Mouse (Mus musculus) heart, adult 2 months (tissue): ENCODE results near the gene Wfikkn1. TPM values are rescaled to one million over a fixed set of nuclear protein-coding genes. Genes with fewer than 3 reads are reported as not detected.

Source experiments
- DNase-seq, 2 experiments: peaks; one replicate each; pipeline ENCODE4 v3.0.0; 2021
- H3K27ac ChIP-seq: fragments of 200-600 bp; 2 replicates; pipeline ENCODE4 v1.8.1; 2022
- H3K27me3 ChIP-seq: fragments of 200-500 bp; 2 replicates; pipeline ENCODE4 v1.6.1; 2012; ENCODE audit warnings: mild to moderate bottlenecking, low read length, inconsistent platforms, mixed read lengths; ENCODE audit not compliant: control insufficient read depth, insufficient read depth
- H3K36me3 ChIP-seq: fragments of 200-500 bp; 2 replicates; pipeline ENCODE4 v1.6.1; 2012; ENCODE audit warnings: low read length, inconsistent platforms; ENCODE audit not compliant: control insufficient read depth, insufficient read depth
- H3K4me1 ChIP-seq: fragments of 200-500 bp; 2 replicates; pipeline ENCODE4 v1.6.1; 2011; ENCODE audit warnings: low read length; ENCODE audit not compliant: control insufficient read depth, insufficient read depth
- H3K4me3 ChIP-seq: fragments of 200-600 bp; 2 replicates; pipeline ENCODE4 v1.8.1; 2022
- H3K79me2 ChIP-seq: fragments of 200-500 bp; replicated peaks from 2 replicates; pipeline ENCODE4 v1.6.1; 2012; ENCODE audit warnings: mild to moderate bottlenecking, inconsistent platforms, low read length, moderate library complexity, mixed read lengths; ENCODE audit not compliant: control insufficient read depth, insufficient read depth
- H3K9ac ChIP-seq: fragments of 200-500 bp; 2 replicates; pipeline ENCODE4 v1.6.1; 2012; ENCODE audit warnings: low read depth, mild to moderate bottlenecking, control low read depth, inconsistent platforms, low read length, mixed read lengths
- CTCF ChIP-seq: fragments of 200-600 bp; IDR thresholded peaks from 2 replicates; pipeline ENCODE4 v1.8.1; 2022; ENCODE audit warnings: antibody characterized with exemption, mild to moderate bottlenecking, moderate library complexity
- EP300 ChIP-seq: fragments of 200-500 bp; IDR thresholded peaks from 2 replicates; pipeline ENCODE4 v1.6.1; 2011; ENCODE audit warnings: low read depth, low read length, control low read depth; ENCODE audit not compliant: insufficient read depth
- POLR2A ChIP-seq: fragments of 200-500 bp; IDR thresholded peaks from 2 replicates; pipeline ENCODE4 v1.6.1; 2011; ENCODE audit warnings: mild to moderate bottlenecking, low read depth, low read length, control low read depth; ENCODE audit not compliant: insufficient read depth
- WGBS: fragments of 180-500 bp; shearing (Covaris S2); methylation state at CpG from one replicate; pipeline ENCODE4 v1.1.7; 2018; 5-methylcytosine and 5-hydroxymethylcytosine counted together
- intact Hi-C: fragments of 180-260 bp; cut with DNase I; formaldehyde crosslinking; loops from one replicate; pipeline ENCODE4 v1.15.1; 2025
- polyA plus RNA-seq: library from polyadenylated mRNA; depleted of rRNA; stranded (reverse); fragments of >200 nt; gene quantifications from 2 replicates; pipeline ENCODE4 v1.2.3, GENCODE M21; 2012
- total RNA-seq, 2 experiments: library from RNA; stranded (reverse); gene quantifications; 2 replicates each; pipeline ENCODE4 v1.2.3; 2021

Gene Wfikkn1
- total and polyA plus RNA-seq, 3 experiments, result 0.29 to 0.82 (median 0.50) TPM

GRCm38 (mm10) chr17:25893975-25894617 is 13.4 kb upstream of the Wfikkn1 start:
- peak; percentile 71 to 75 for DNase-seq
- Histone ChIP-seq H3K4me1 (peaks cover 1% of the 10 kb centered on the region; the same call in 1 of the 2 replicates), H3K4me3 (no peak overlapping the region), H3K27me3 (no peaks in the 10 kb centered on the region), H3K9ac (no peak overlapping the region), H3K79me2 (no peaks in the 10 kb centered on the region; the same call in 1 of the 2 replicates), H3K27ac (no peak overlapping the region), H3K36me3 (no peaks in the 10 kb centered on the region)
- 27% methylated on average over 2 of the region's 2 CpGs for WGBS
- intact Hi-C loops, result loop anchor here (1.0 to 5.0 kb wide), 5 partner anchors 25 to 198 kb away; partner anchors contain the start of genes Capn15, Decr2, Nhlrc4 and Pigq
- peak; percentile 97 for TF ChIP-seq EP300
- no peak; the same call in 1 of the 2 replicates for TF ChIP-seq CTCF
- no peak for TF ChIP-seq POLR2A

GRCm38 (mm10) chr17:25888837-25889236 is 8.2 kb upstream of the Wfikkn1 start:
- WGBS, result 54% methylated on average over 3 of the region's 3 CpGs
- Histone ChIP-seq H3K4me3 (no peak overlapping the region), H3K79me2 (no peaks in the 10 kb centered on the region; the same call in 1 of the 2 replicates), H3K27me3 (no peaks in the 10 kb centered on the region), H3K9ac (no peak overlapping the region), H3K36me3 (no peaks in the 10 kb centered on the region), H3K4me1 (no peaks in the 10 kb centered on the region), H3K27ac (no peak overlapping the region)
- no peak for DNase-seq
- no peak for TF ChIP-seq CTCF
- TF ChIP-seq EP300, result no peak
- intact Hi-C loops, result no loop called here

- intact Hi-C loops, result no loop called here
- WGBS, result 70% methylated on average over 10 of the region's 10 CpGs
- no peak for DNase-seq
- Histone ChIP-seq H3K4me3 (no peak overlapping the region), H3K36me3 (no peaks in the 10 kb centered on the region), H3K4me1 (no peaks in the 10 kb centered on the region), H3K79me2 (no peaks in the 10 kb centered on the region), H3K9ac (no peak overlapping the region), H3K27me3 (no peaks in the 10 kb centered on the region), H3K27ac (no peak overlapping the region)
- TF ChIP-seq EP300, result no peak
These were observed 6.8 kb upstream of the Wfikkn1 start for GRCm38 (mm10) chr17:25887467-25887866.

DNA sequence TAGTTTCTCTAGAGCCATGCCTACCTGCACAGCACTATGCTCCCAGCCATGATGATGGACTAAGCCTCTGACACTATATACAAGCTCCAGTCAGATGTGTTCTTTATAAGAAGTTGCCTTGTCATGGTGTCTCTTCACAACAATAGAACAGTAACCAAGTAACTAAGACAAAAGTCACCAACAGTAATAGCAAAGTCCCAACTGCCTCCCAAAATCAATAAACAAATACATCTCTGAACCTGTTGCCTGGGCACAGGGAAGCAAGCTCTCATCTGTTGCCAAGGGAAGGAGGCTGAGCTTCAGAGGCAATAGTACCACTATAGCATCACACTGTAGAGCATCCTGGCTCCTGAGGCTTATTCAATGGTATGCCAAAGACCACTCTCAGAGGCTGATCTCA is 6.1 kb upstream of the Wfikkn1 start:
- TF ChIP-seq CTCF (no peak), EP300 (no peak), POLR2A (no peak)
- no peak for DNase-seq
- no peaks in the 10 kb centered on the region for H3K4me1 ChIP-seq
- H3K9ac ChIP-seq, result no peak overlapping the region
- H3K27me3 ChIP-seq, result no peaks in the 10 kb centered on the region
- H3K36me3 ChIP-seq, result no peaks in the 10 kb centered on the region
- no peak overlapping the region for H3K4me3 ChIP-seq
- H3K79me2 ChIP-seq, result no peaks in the 10 kb centered on the region
- H3K27ac ChIP-seq, result no peak overlapping the region
- intact Hi-C loops, result no loop called here

DNA sequence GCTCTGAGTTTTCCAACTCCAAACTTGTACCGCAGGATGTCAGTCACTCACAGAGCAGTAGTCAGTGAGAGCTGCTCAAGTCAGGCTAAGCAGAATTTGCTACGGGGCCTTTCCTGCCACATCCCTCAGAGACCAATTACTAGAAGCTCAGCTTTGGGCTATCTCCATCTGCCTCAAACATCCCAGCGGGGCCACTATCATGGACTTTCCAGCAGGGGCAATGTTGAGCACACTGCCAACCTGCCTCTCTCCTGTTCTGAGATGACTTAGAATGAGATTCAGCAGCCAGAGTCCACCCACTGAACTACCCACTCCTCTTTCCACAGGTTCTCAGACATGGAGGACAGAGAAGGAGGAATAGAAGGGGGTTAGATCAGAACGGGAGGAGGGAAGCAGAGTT is 5.0 kb upstream of the Wfikkn1 start:
- TF ChIP-seq EP300 (no peak), CTCF (peak; percentile 55), POLR2A (no peak)
- no peaks in the 10 kb centered on the region for H3K79me2 ChIP-seq
- 64% methylated on average over 4 of the region's 4 CpGs for WGBS
- intact Hi-C loops, result no loop called here
- DNase-seq, result no peak
- H3K4me3 ChIP-seq, result no peak overlapping the region
- H3K9ac ChIP-seq, result no peak overlapping the region
- no peaks in the 10 kb centered on the region for H3K36me3 ChIP-seq
- no peaks in the 10 kb centered on the region for H3K27me3 ChIP-seq
- no peak overlapping the region for H3K27ac ChIP-seq
- H3K4me1 ChIP-seq, result no peaks in the 10 kb centered on the region

GRCm38 (mm10) chr17:25883824-25884223 is 3.2 kb upstream of the Wfikkn1 start:
- H3K9ac ChIP-seq, result no peak overlapping the region
- no peaks in the 10 kb centered on the region for H3K36me3 ChIP-seq
- H3K79me2 ChIP-seq, result no peaks in the 10 kb centered on the region
- TF ChIP-seq EP300, result no peak
- no peak for TF ChIP-seq POLR2A
- no peak for TF ChIP-seq CTCF
- no peak overlapping the region for H3K27ac ChIP-seq
- no peaks in the 10 kb centered on the region for H3K27me3 ChIP-seq
- no peaks in the 10 kb centered on the region for H3K4me1 ChIP-seq
- intact Hi-C loops, result no loop called here
- 88% methylated on average over 3 of the region's 3 CpGs for WGBS
- no peak for DNase-seq
- no peak overlapping the region for H3K4me3 ChIP-seq
